Mouse (Mus musculus) heart, adult 2 months (tissue): Measurements from ENCODE around the gene Runx2. TPM values are rescaled to one million over a fixed set of nuclear protein-coding genes. Genes with fewer than 3 reads are reported as not detected.

Experiments used
- DNase-seq, 2 experiments: peaks; one replicate each; pipeline ENCODE4 v3.0.0; 2021
- H3K27ac ChIP-seq: fragments of 200-600 bp; 2 replicates; pipeline ENCODE4 v1.8.1; 2022
- H3K27me3 ChIP-seq: fragments of 200-500 bp; 2 replicates; pipeline ENCODE4 v1.6.1; 2012; ENCODE audit warnings: mild to moderate bottlenecking, low read length, inconsistent platforms, mixed read lengths; ENCODE audit not compliant: control insufficient read depth, insufficient read depth
- H3K36me3 ChIP-seq: fragments of 200-500 bp; 2 replicates; pipeline ENCODE4 v1.6.1; 2012; ENCODE audit warnings: low read length, inconsistent platforms; ENCODE audit not compliant: control insufficient read depth, insufficient read depth
- H3K4me1 ChIP-seq: fragments of 200-500 bp; 2 replicates; pipeline ENCODE4 v1.6.1; 2011; ENCODE audit warnings: low read length; ENCODE audit not compliant: control insufficient read depth, insufficient read depth
- H3K4me3 ChIP-seq: fragments of 200-600 bp; 2 replicates; pipeline ENCODE4 v1.8.1; 2022
- H3K79me2 ChIP-seq: fragments of 200-500 bp; replicated peaks from 2 replicates; pipeline ENCODE4 v1.6.1; 2012; ENCODE audit warnings: mild to moderate bottlenecking, inconsistent platforms, low read length, moderate library complexity, mixed read lengths; ENCODE audit not compliant: control insufficient read depth, insufficient read depth
- H3K9ac ChIP-seq: fragments of 200-500 bp; 2 replicates; pipeline ENCODE4 v1.6.1; 2012; ENCODE audit warnings: low read depth, mild to moderate bottlenecking, control low read depth, inconsistent platforms, low read length, mixed read lengths
- CTCF ChIP-seq: fragments of 200-600 bp; IDR thresholded peaks from 2 replicates; pipeline ENCODE4 v1.8.1; 2022; ENCODE audit warnings: antibody characterized with exemption, mild to moderate bottlenecking, moderate library complexity
- EP300 ChIP-seq: fragments of 200-500 bp; IDR thresholded peaks from 2 replicates; pipeline ENCODE4 v1.6.1; 2011; ENCODE audit warnings: low read depth, low read length, control low read depth; ENCODE audit not compliant: insufficient read depth
- POLR2A ChIP-seq: fragments of 200-500 bp; IDR thresholded peaks from 2 replicates; pipeline ENCODE4 v1.6.1; 2011; ENCODE audit warnings: mild to moderate bottlenecking, low read depth, low read length, control low read depth; ENCODE audit not compliant: insufficient read depth
- WGBS: fragments of 180-500 bp; shearing (Covaris S2); methylation state at CpG from one replicate; pipeline ENCODE4 v1.1.7; 2018; 5-methylcytosine and 5-hydroxymethylcytosine counted together
- intact Hi-C: fragments of 180-260 bp; cut with DNase I; formaldehyde crosslinking; loops from one replicate; pipeline ENCODE4 v1.15.1; 2025
- polyA plus RNA-seq: library from polyadenylated mRNA; depleted of rRNA; stranded (reverse); fragments of >200 nt; gene quantifications from 2 replicates; pipeline ENCODE4 v1.2.3, GENCODE M21; 2012
- total RNA-seq, 2 experiments: library from RNA; stranded (reverse); gene quantifications; 2 replicates each; pipeline ENCODE4 v1.2.3; 2021

Gene Runx2
- total and polyA plus RNA-seq, 3 experiments: 0.41 to 0.76 (median 0.57) TPM

GRCm38 (mm10) chr17:44777337-44777804, 37.2 kb downstream of the Runx2 start:
- Histone ChIP-seq H3K27ac (peak overlapping the region; percentile 80), H3K79me2 (no peaks in the 10 kb centered on the region), H3K9ac (peak overlapping the region; percentile 82), H3K4me1 (no peaks in the 10 kb centered on the region), H3K27me3 (no peaks in the 10 kb centered on the region), H3K36me3 (no peaks in the 10 kb centered on the region), H3K4me3 (peak overlapping the region; percentile 89)
- intact Hi-C loops: loop anchor here (10.0 kb wide), 1 partner anchor 513 kb away; no protein-coding TSS in a partner anchor
- DNase-seq: peak; percentile 75 to 80
- TF ChIP-seq POLR2A (peak; percentile 49; the same call in 1 of the 2 replicates), CTCF (0 out of 2 replicates have a peak, but pooled peaks have one; percentile 13), EP300 (no peak)
- WGBS: under 1% methylated on average over 35 of the region's 35 CpGs

- Histone ChIP-seq H3K79me2 (no peaks in the 10 kb centered on the region), H3K36me3 (no peaks in the 10 kb centered on the region), H3K9ac (peak within 1 kb of the TSS; percentile 82), H3K27me3 (no peaks in the 10 kb centered on the region), H3K27ac (peak within 1 kb of the TSS; percentile 80), H3K4me1 (no peaks in the 10 kb centered on the region), H3K4me3 (peak within 1 kb of the TSS; percentile 89)
- TF ChIP-seq POLR2A (peak; percentile 70), CTCF (peak; percentile 51), EP300 (peak; percentile 75)
- WGBS: 1% methylated on average over 40 of the region's 40 CpGs
- DNase-seq: peak; percentile 98 to 99
- intact Hi-C loops: loop anchor here (10.0 kb wide), 1 partner anchor 512 kb away; no protein-coding TSS in a partner anchor
Measured at GRCm38 (mm10) chr17:44776738-44777270, 37.8 kb downstream of the Runx2 start, which contains the start of gene Supt3. Supt3 (plus strand) TSS chr17:44777152.

- Histone ChIP-seq H3K36me3 (no peaks in the 10 kb centered on the region), H3K27me3 (no peaks in the 10 kb centered on the region), H3K4me3 (no peak overlapping the region), H3K79me2 (no peaks in the 10 kb centered on the region), H3K27ac (no peak overlapping the region), H3K9ac (no peak overlapping the region), H3K4me1 (no peaks in the 10 kb centered on the region)
- intact Hi-C loops: loop anchor here (10.0 kb wide), 1 partner anchor 508 kb away; no protein-coding TSS in a partner anchor
- WGBS: 92% methylated on average over 2 of the region's 2 CpGs
- no peak for DNase-seq
- TF ChIP-seq CTCF: no peak
- TF ChIP-seq EP300: no peak
- no peak for TF ChIP-seq POLR2A
Measured at GRCm38 (mm10) chr17:44772576-44772975, 42.0 kb downstream of the Runx2 start.

GRCm38 (mm10) chr17:44770871-44771270, 43.7 kb downstream of the Runx2 start:
- WGBS: 77% methylated on average over 2 of the region's 2 CpGs
- intact Hi-C loops: loop anchor here (10.0 kb wide), 1 partner anchor 506 kb away; no protein-coding TSS in a partner anchor

GRCm38 (mm10) chr17:44768522-44768921, 46.1 kb downstream of the Runx2 start:
- Histone ChIP-seq H3K27me3 (no peaks in the 10 kb centered on the region), H3K9ac (no peak overlapping the region), H3K4me3 (no peak overlapping the region), H3K36me3 (no peaks in the 10 kb centered on the region), H3K79me2 (no peaks in the 10 kb centered on the region), H3K4me1 (no peaks in the 10 kb centered on the region), H3K27ac (no peak overlapping the region)
- TF ChIP-seq CTCF: no peak
- no peak for TF ChIP-seq POLR2A
- no peak for TF ChIP-seq EP300
- intact Hi-C loops: no loop called here
- WGBS: 71% methylated on average over 5 of the region's 5 CpGs
- no peak for DNase-seq

More at GRCm38 (mm10) chr17:44770871-44771270, 43.7 kb downstream of the Runx2 start:
- Histone ChIP-seq H3K4me1 (no peaks in the 10 kb centered on the region), H3K27me3 (no peaks in the 10 kb centered on the region), H3K27ac (no peak overlapping the region), H3K79me2 (no peaks in the 10 kb centered on the region), H3K9ac (no peak overlapping the region), H3K4me3 (no peak overlapping the region), H3K36me3 (no peaks in the 10 kb centered on the region)
- no peak for DNase-seq
- TF ChIP-seq CTCF: no peak
- no peak for TF ChIP-seq EP300
- no peak for TF ChIP-seq POLR2A

GRCm38 (mm10) chr17:44767375-44767774, 47.2 kb downstream of the Runx2 start:
- H3K27me3 ChIP-seq: no peaks in the 10 kb centered on the region
- 88% methylated on average over 1 of the region's 1 CpGs for WGBS
- no peaks in the 10 kb centered on the region for H3K79me2 ChIP-seq
- no peak for TF ChIP-seq CTCF
- no peak for TF ChIP-seq EP300
- intact Hi-C loops: no loop called here
- no peak overlapping the region for H3K9ac ChIP-seq
- H3K36me3 ChIP-seq: no peaks in the 10 kb centered on the region
- no peak overlapping the region for H3K27ac ChIP-seq
- no peaks in the 10 kb centered on the region for H3K4me1 ChIP-seq
- no peak for DNase-seq
- H3K4me3 ChIP-seq: no peak overlapping the region
